Mouse (Mus musculus) embryonic fibroblast, embryonic 13.5 days (primary cell): Measurements from ENCODE around the gene Foxred2.

Experiments used
- CTCF ChIP-seq: IDR thresholded peaks from 2 replicates; pipeline ENCODE4 v1.5.1; 2011; ENCODE audit warnings: mild to moderate bottlenecking, control low read depth, low read length, moderate library complexity, borderline replicate concordance; ENCODE audit not compliant: insufficient read depth
- POLR2A ChIP-seq: IDR thresholded peaks from 2 replicates; pipeline ENCODE4 v1.6.1; 2011; ENCODE audit warnings: low read depth, mild to moderate bottlenecking, control low read depth, low read length, moderate library complexity

DNA sequence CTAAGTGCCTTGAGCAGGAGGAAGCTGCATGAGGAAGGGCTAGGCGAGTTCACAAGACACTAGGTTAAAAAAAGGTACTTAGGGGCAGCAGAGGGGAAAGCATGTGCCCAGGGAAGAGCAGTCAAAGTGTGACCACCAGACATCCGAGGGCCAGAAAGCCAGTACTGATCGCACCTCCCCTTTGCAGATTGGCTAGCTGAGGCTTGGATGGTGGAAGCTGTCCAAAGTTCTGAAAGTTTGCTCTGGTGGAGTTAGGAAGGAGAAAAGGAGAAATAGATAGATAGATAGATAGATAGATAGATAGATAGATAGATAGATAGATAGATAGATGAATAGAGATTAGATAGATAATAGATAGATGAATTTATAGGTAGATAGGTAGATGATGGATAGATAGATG, 26.9 kb upstream of the Foxred2 start:
- TF ChIP-seq CTCF (no peak), POLR2A (no peak)
